Mouse (Mus musculus): Measurements from ENCODE around the gene Hist1h2af.

DNA sequence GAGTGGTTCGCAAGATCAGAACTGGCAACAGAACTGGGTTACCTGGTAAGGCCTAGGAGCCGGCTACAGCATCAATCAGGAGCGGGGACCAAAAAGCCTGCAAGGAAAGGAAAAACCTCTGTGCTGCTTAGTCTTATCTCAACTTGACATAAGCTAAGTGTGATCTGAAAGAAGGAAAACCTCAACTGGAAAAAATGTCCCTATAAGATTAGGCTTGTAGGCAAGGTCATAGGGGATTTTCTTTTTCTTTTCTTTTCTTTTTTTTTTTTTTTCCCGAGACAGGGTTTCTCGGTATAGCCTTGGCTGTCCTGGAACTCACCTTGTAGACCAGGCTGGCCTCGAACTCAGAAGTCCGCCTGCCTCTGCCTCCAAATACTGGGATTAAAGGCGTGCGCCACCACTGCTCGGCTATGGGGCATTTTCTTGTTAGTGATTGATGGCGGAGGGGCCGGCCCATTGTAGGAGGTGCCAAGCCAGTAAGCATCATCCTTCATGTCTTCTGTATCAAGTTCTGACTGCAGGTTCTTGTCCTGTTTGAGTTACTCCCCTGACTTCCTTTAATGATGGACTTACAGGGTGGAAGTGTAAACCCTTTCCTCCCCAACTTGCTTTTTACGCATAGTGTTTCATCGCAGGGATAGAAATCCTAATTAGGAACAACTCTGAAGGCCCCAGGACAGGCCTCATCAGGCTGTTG, 26.7 kb upstream of the Hist1h2af start:
- TF ChIP-seq CTCF (IDR thresholded peaks at IDR 0.05; ENCODE audit: borderline replicate concordance, control insufficient read depth, extremely low read depth, insufficient read depth, low read length, poor library complexity), result no peak
- TF ChIP-seq POLR2A (IDR thresholded peaks at IDR 0.05; ENCODE audit: control insufficient read depth, extremely low read depth, insufficient read depth, low read length, poor library complexity), result no peak
